Mouse (Mus musculus): Measurements from ENCODE around the gene Pnmt. TPM values are rescaled to one million over a fixed set of nuclear protein-coding genes. Genes with fewer than 3 reads are reported as not detected.

Pnmt gene
- polyA plus RNA-seq, 1 experiment from 2014 or later, result 1.7 TPM

DNA sequence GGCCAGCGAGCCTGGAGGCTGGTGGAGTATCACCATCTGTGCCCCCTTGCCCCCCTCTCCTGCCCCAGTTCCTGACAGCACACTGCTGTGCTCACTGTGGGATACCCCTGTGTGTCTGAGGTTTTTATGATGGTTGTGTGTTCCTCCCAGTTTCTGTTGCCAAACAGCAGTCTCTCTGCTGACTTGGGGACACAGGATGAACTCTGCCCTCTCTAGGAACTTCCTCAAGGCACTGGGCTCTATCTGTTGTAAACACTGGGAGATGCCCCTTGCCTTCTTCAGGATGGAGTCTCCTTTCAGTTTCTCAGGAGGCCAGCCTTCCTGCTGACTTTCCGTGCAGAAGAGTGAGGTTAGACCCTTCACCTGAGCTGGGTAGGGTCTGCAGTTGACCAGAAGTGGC lies 27.9 kb downstream of the Pnmt start:
- no peaks in the 10 kb centered on the region for H3K36me3 ChIP-seq (ENCODE audit: control insufficient read depth, insufficient read depth, low read length)
- no peak overlapping the region for H3K4me3 ChIP-seq (ENCODE audit: low read depth, low read length)
- peaks cover 25% of the 10 kb centered on the region for H3K27me3 ChIP-seq (ENCODE audit: control insufficient read depth, insufficient read depth, low read depth, low read length)
- H3K9me3 ChIP-seq (replicated peaks; ENCODE audit: control insufficient read depth, low read length, poor library complexity, severe bottlenecking), result no peaks in the 10 kb centered on the region
- no peak for ATAC-seq
- H3K4me1 ChIP-seq (ENCODE audit: control insufficient read depth, insufficient read depth, low read length), result peaks cover 20% of the 10 kb centered on the region
- 22% methylated on average over 2 of the region's 2 CpGs for WGBS
- H3K27ac ChIP-seq (ENCODE audit: low read length), result no peak overlapping the region
- H3K9ac ChIP-seq (ENCODE audit: low read depth, low read length), result no peak overlapping the region
- H3K4me2 ChIP-seq (ENCODE audit: low read length), result no peak overlapping the region

DNA sequence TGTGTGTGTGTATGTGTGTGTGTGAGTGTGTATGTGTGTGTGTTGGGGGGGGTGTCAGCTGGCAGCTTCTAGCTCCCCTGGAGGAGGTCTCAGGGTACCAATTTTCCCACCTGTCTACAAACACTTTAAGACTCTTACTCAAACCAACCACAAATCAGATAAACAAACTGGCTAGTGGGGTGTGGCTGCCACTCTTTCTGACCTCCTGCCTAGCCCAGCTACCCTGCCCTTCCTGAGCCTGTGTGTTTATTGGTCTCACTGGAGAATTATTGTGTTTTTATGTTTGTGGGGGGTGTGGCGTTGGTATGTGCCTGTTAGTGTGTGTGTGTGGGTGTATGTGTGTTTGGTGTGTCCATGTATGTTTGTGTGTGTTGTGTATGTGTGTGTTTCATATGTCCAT lies 30.8 kb downstream of the Pnmt start:
- Histone ChIP-seq H3K27ac (ENCODE audit: low read length) (no peak overlapping the region), H3K4me1 (ENCODE audit: control insufficient read depth, insufficient read depth, low read length) (peaks cover 14% of the 10 kb centered on the region), H3K36me3 (ENCODE audit: control insufficient read depth, insufficient read depth, low read length) (no peaks in the 10 kb centered on the region), H3K27me3 (ENCODE audit: control insufficient read depth, insufficient read depth, low read depth, low read length) (peaks cover 14% of the 10 kb centered on the region), H3K9me3 (replicated peaks; ENCODE audit: control insufficient read depth, low read length, poor library complexity, severe bottlenecking) (no peaks in the 10 kb centered on the region), H3K4me3 (ENCODE audit: low read depth, low read length) (no peak overlapping the region), H3K9ac (ENCODE audit: low read depth, low read length) (no peak overlapping the region), H3K4me2 (ENCODE audit: low read length) (no peak overlapping the region)
- WGBS, result 100% methylated on average over 1 of the region's 1 CpGs
- ATAC-seq, result no peak

DNA sequence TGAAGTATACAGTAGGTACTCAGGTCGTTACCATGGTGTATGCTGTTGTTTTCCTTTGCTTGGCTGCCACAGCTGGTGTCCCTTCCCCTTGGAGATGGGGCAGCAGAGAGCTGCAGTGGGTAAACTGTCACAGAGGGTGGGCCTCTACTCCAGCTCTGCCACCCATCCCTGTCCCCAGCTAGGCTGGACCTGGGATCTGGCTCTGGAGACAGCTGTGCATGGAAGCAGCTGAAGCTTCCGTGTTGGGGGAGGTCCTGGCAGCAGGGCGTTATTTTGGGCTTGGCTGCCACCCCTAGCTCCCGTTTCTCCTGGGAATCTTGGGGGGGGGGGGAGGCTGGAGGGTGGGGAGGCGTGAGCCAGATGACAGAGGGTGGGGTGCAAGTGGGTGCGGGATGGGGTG lies 32.0 kb downstream of the Pnmt start:
- H3K4me3 ChIP-seq (ENCODE audit: low read depth, low read length), result no peak overlapping the region
- H3K4me1 ChIP-seq (ENCODE audit: control insufficient read depth, insufficient read depth, low read length), result 0 out of 2 replicates have a peak, but pooled peaks cover 4% of the 10 kb centered on the region
- no peak overlapping the region for H3K27ac ChIP-seq (ENCODE audit: low read length)
- 83% methylated on average over 5 of the region's 6 CpGs for WGBS
- no peaks in the 10 kb centered on the region for H3K36me3 ChIP-seq (ENCODE audit: control insufficient read depth, insufficient read depth, low read length)
- H3K27me3 ChIP-seq (ENCODE audit: control insufficient read depth, insufficient read depth, low read depth, low read length), result peaks cover 8% of the 10 kb centered on the region
- no peak overlapping the region for H3K4me2 ChIP-seq (ENCODE audit: low read length)
- ATAC-seq, result no peak
- H3K9ac ChIP-seq (ENCODE audit: low read depth, low read length), result no peak overlapping the region
- no peaks in the 10 kb centered on the region for H3K9me3 ChIP-seq (replicated peaks; ENCODE audit: control insufficient read depth, low read length, poor library complexity, severe bottlenecking)

DNA sequence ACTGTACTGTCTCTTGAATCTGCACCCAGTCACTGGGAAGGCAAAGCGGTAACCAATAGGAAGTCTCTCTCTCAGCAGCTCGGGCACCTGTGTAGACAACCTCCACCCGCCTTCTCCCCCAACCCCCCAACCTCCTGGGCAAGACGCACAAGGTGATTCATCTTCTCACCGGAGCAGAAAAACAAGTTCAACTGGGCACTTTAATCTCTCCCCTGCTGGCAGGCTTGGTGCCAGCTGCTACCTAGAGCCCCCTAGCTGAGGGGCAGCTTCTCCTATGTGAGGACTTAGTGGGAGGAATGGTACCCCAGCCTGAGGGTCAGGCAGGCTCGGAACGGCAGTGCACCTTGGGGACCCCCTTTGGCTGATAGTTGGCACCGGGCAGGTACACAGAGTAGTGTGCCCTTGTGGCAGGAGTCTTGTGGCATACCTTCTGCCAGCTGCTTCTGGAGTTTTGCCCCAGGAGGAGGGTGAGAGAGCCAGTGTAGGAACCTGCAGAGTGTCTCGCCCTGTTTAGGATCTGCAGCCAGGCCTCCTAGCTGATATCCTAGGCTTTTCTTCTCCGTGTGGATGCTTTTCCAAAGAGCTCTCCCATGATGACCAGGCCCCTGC lies 32.8 kb downstream of the Pnmt start:
- no peak overlapping the region for H3K4me2 ChIP-seq (ENCODE audit: low read length)
- ATAC-seq, result no peak
- no peak overlapping the region for H3K9ac ChIP-seq (ENCODE audit: low read depth, low read length)
- WGBS, result 86% methylated on average over 10 of the region's 10 CpGs
- no peak overlapping the region for H3K27ac ChIP-seq (ENCODE audit: low read length)
- H3K4me1 ChIP-seq (ENCODE audit: control insufficient read depth, insufficient read depth, low read length), result no peaks in the 10 kb centered on the region
- no peak overlapping the region for H3K4me3 ChIP-seq (ENCODE audit: low read depth, low read length)
- H3K9me3 ChIP-seq (replicated peaks; ENCODE audit: control insufficient read depth, low read length, poor library complexity, severe bottlenecking), result no peaks in the 10 kb centered on the region
- H3K27me3 ChIP-seq (ENCODE audit: control insufficient read depth, insufficient read depth, low read depth, low read length), result peaks cover 2% of the 10 kb centered on the region; the same call in 1 of the 2 replicates
- H3K36me3 ChIP-seq (ENCODE audit: control insufficient read depth, insufficient read depth, low read length), result no peaks in the 10 kb centered on the region

DNA sequence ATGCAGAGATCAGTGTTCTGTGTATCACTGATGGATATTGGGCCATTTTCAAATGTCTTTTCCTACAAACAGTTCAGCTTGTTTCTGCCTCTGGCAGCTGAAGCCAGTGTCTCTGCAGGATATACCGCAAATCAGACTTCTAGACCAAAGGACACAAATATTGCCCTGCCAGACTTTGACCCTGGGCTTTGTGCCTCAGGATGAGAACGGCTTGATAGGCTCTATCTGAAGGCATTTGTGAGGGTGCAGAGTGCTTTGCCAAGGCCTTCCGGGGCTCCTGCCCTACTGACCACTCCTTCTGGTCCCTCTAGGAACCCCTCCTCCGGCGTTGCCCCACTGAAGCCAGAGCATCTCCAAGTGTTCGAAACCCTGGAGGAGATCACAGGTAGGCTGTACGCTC lies 40.3 kb downstream of the Pnmt start:
- Histone ChIP-seq H3K4me3 (ENCODE audit: low read depth, low read length) (no peak overlapping the region), H3K27me3 (ENCODE audit: control insufficient read depth, insufficient read depth, low read depth, low read length) (no peaks in the 10 kb centered on the region), H3K9ac (ENCODE audit: low read depth, low read length) (no peak overlapping the region), H3K9me3 (replicated peaks; ENCODE audit: control insufficient read depth, low read length, poor library complexity, severe bottlenecking) (no peaks in the 10 kb centered on the region), H3K36me3 (ENCODE audit: control insufficient read depth, insufficient read depth, low read length) (no peaks in the 10 kb centered on the region), H3K4me2 (ENCODE audit: low read length) (no peak overlapping the region), H3K27ac (ENCODE audit: low read length) (no peak overlapping the region), H3K4me1 (ENCODE audit: control insufficient read depth, insufficient read depth, low read length) (no peaks in the 10 kb centered on the region)
- ATAC-seq, result no peak
- 94% methylated on average over 7 of the region's 7 CpGs for whole genome bisulfite sequencing

DNA sequence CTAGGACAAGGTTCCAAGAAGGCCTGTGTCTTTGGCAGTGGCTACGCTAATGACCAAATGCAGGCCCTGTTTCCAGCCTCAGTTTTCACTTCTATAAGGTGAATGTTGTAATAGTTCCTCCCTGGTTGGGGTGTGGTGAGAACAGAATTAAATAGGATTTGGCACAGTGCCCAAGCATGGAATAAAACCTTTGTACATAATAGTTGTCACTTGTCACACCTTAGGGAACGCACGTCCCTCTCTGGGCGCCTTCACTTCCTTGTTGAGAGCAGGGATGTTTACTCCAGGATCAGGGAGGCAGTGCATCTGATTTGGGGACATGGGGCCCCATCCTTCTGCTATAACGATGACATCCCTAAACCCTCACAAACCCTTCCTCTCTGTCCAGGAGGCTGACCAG lies 42.2 kb downstream of the Pnmt start:
- no peaks in the 10 kb centered on the region for H3K36me3 ChIP-seq (ENCODE audit: control insufficient read depth, insufficient read depth, low read length)
- H3K27ac ChIP-seq (ENCODE audit: low read length), result no peak overlapping the region
- no peak overlapping the region for H3K9ac ChIP-seq (ENCODE audit: low read depth, low read length)
- H3K4me3 ChIP-seq (ENCODE audit: low read depth, low read length), result no peak overlapping the region
- ATAC-seq, result no peak
- 87% methylated on average over 5 of the region's 5 CpGs for WGBS
- no peaks in the 10 kb centered on the region for H3K27me3 ChIP-seq (ENCODE audit: control insufficient read depth, insufficient read depth, low read depth, low read length)
- H3K4me1 ChIP-seq (ENCODE audit: control insufficient read depth, insufficient read depth, low read length), result no peaks in the 10 kb centered on the region
- no peaks in the 10 kb centered on the region for H3K9me3 ChIP-seq (replicated peaks; ENCODE audit: control insufficient read depth, low read length, poor library complexity, severe bottlenecking)
- H3K4me2 ChIP-seq (ENCODE audit: low read length), result no peak overlapping the region

DNA sequence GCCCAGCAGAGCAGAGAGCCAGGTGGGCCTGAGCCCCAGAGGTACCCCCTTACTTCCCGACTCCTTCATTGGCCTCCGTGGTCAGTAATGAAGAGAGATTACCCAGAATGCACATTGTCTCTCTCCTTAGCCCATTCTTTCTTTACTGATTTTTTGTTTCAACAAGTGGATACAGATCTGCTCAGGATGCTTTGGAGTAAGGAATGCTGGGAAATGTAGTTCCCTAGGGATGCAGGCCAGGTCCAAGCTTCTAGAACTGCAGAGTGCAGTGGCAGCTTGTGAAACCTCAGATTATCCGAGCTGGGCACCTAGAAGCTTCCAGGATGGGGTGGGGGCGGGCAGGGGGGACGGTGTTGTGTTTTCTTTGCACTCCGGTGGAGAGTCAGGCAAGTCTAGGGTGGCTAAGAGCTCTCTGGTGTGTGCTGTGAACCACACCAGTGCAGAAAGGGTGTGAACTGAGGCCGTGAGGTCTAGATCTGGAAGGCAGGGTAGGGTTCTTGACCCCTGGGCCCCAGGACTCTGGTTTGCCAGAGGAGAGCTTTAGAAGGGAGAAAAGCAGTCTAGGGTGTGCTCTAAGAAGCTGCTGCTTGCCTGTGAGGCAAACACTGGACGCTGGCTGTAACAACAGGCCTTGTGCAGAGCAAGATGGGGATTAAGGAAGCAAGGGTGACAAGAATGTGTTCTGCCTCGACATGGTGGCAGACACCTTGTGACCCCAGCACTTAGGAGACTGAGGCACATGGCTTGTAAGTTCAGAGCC lies 45.7 kb downstream of the Pnmt start:
- Histone ChIP-seq H3K27me3 (ENCODE audit: control insufficient read depth, insufficient read depth, low read depth, low read length) (no peaks in the 10 kb centered on the region), H3K4me3 (ENCODE audit: low read depth, low read length) (no peak overlapping the region), H3K4me1 (ENCODE audit: control insufficient read depth, insufficient read depth, low read length) (no peaks in the 10 kb centered on the region), H3K4me2 (ENCODE audit: low read length) (no peak overlapping the region), H3K36me3 (ENCODE audit: control insufficient read depth, insufficient read depth, low read length) (no peaks in the 10 kb centered on the region), H3K9me3 (replicated peaks; ENCODE audit: control insufficient read depth, low read length, poor library complexity, severe bottlenecking) (no peaks in the 10 kb centered on the region), H3K9ac (ENCODE audit: low read depth, low read length) (no peak overlapping the region), H3K27ac (ENCODE audit: low read length) (no peak overlapping the region)
- 83% methylated on average over 9 of the region's 9 CpGs for WGBS
- ATAC-seq, result no peak

DNA sequence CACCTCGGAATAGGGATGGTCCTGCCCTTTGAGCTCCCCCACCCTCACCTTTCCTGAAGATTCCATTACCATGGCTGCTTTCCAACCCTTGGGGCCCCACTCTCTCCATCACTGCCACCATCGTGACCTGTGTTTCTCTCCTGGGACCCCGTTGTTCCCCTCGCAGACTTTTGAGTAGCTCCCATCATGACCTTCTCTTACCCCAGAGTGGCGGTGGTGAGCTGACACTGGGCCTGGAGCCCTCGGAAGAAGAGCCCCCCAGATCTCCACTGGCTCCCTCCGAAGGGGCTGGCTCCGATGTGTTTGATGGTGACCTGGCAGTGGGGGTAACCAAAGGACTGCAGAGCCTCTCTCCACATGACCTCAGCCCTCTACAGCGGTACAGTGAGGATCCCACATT lies 49.5 kb downstream of the Pnmt start:
- Histone ChIP-seq H3K9me3 (replicated peaks; ENCODE audit: control insufficient read depth, low read length, poor library complexity, severe bottlenecking) (no peaks in the 10 kb centered on the region), H3K4me1 (ENCODE audit: control insufficient read depth, insufficient read depth, low read length) (peaks cover 6% of the 10 kb centered on the region; the same call in 1 of the 2 replicates), H3K4me3 (ENCODE audit: low read depth, low read length) (no peak overlapping the region), H3K36me3 (ENCODE audit: control insufficient read depth, insufficient read depth, low read length) (no peaks in the 10 kb centered on the region), H3K27ac (ENCODE audit: low read length) (no peak overlapping the region), H3K27me3 (ENCODE audit: control insufficient read depth, insufficient read depth, low read depth, low read length) (no peaks in the 10 kb centered on the region), H3K4me2 (ENCODE audit: low read length) (no peak overlapping the region), H3K9ac (ENCODE audit: low read depth, low read length) (no peak overlapping the region)
- 90% methylated on average over 9 of the region's 9 CpGs for WGBS
- ATAC-seq, result no peak

DNA sequence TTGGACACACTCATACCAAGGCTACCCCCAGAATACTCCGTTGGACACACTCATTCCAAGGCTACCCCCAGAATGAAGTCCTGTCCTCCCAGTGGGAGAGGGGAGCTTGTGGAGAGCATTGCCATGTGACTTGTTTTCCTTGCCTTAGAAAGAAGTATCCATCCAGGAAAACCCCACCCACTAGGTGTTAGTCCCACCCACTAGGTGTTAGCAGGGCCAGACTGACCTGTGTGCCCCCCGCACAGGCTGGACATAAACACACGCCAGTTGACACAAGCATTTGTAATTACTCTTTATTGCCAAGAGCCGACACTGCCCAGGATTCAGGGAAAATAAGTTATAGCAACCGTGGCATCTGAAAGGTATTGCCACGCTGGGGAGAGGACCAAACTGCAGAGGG lies 51.2 kb downstream of the Pnmt start:
- no peak overlapping the region for H3K4me3 ChIP-seq (ENCODE audit: low read depth, low read length)
- H3K9me3 ChIP-seq (replicated peaks; ENCODE audit: control insufficient read depth, low read length, poor library complexity, severe bottlenecking), result no peaks in the 10 kb centered on the region
- H3K27ac ChIP-seq (ENCODE audit: low read length), result no peak overlapping the region
- no peaks in the 10 kb centered on the region for H3K27me3 ChIP-seq (ENCODE audit: control insufficient read depth, insufficient read depth, low read depth, low read length)
- no peak for ATAC-seq
- 89% methylated on average over 6 of the region's 6 CpGs for WGBS
- no peak overlapping the region for H3K9ac ChIP-seq (ENCODE audit: low read depth, low read length)
- H3K4me2 ChIP-seq (ENCODE audit: low read length), result no peak overlapping the region
- no peaks in the 10 kb centered on the region for H3K36me3 ChIP-seq (ENCODE audit: control insufficient read depth, insufficient read depth, low read length)
- H3K4me1 ChIP-seq (ENCODE audit: control insufficient read depth, insufficient read depth, low read length), result peaks cover 6% of the 10 kb centered on the region; the same call in 1 of the 2 replicates
